Mouse (Mus musculus): Measurements from ENCODE around the gene Tssk2.

Gene Tssk2

GRCm38 (mm10) chr16:17898462-17898861, at the start of gene Tssk2, which contains the start of gene Dgcr2:
Gene Tssk2, plus strand, starts transcription at chr16:17898637.
Gene Dgcr2, minus strand, starts transcription at chr16:17898562.
- in situ Hi-C loops (cut with MboI, MseI), result no loop called here

GRCm38 (mm10) chr16:17848928-17849327, 49.5 kb upstream of the Tssk2 start:
- in situ Hi-C loops (cut with MboI, MseI), result no loop called here

GRCm38 (mm10) chr16:17849486-17849885, 49.0 kb upstream of the Tssk2 start:
- in situ Hi-C loops (cut with MboI, MseI), result no loop called here

GRCm38 (mm10) chr16:17851331-17851730, 47.1 kb upstream of the Tssk2 start:
- in situ Hi-C loops (cut with MboI, MseI), result no loop called here

GRCm38 (mm10) chr16:17851860-17852259, 46.6 kb upstream of the Tssk2 start:
- in situ Hi-C loops (cut with MboI, MseI), result no loop called here

- in situ Hi-C loops (cut with MboI, MseI), result no loop called here
Measured at GRCm38 (mm10) chr16:17853263-17853662, 45.2 kb upstream of the Tssk2 start.

GRCm38 (mm10) chr16:17857157-17857556, 41.3 kb upstream of the Tssk2 start:
- in situ Hi-C loops (cut with MboI, MseI), result no loop called here

GRCm38 (mm10) chr16:17858592-17858991, 39.8 kb upstream of the Tssk2 start:
- in situ Hi-C loops (cut with MboI, MseI), result no loop called here

- in situ Hi-C loops (cut with MboI, MseI), result loop anchor here (10.0 kb wide), 1 partner anchor 330 kb away; no protein-coding TSS in a partner anchor
Measured at GRCm38 (mm10) chr16:17865293-17865692, 33.1 kb upstream of the Tssk2 start.

- in situ Hi-C loops (cut with MboI, MseI), result loop anchor here (10.0 kb wide), 1 partner anchor 329 kb away; no protein-coding TSS in a partner anchor
Measured at GRCm38 (mm10) chr16:17865770-17866169, 32.7 kb upstream of the Tssk2 start.

- in situ Hi-C loops (cut with MboI, MseI), result no loop called here
Measured at GRCm38 (mm10) chr16:17871248-17871647, 27.2 kb upstream of the Tssk2 start.

GRCm38 (mm10) chr16:17872995-17873394, 25.4 kb upstream of the Tssk2 start:
- in situ Hi-C loops (cut with MboI, MseI), result no loop called here

GRCm38 (mm10) chr16:17875174-17875573, 23.3 kb upstream of the Tssk2 start:
- in situ Hi-C loops (cut with MboI, MseI), result no loop called here

- in situ Hi-C loops (cut with MboI, MseI), result no loop called here
Measured at GRCm38 (mm10) chr16:17876096-17876495, 22.3 kb upstream of the Tssk2 start.

- in situ Hi-C loops (cut with MboI, MseI), result no loop called here
Measured at GRCm38 (mm10) chr16:17879571-17879970, 18.9 kb upstream of the Tssk2 start.

- in situ Hi-C loops (cut with MboI, MseI), result no loop called here
Measured at GRCm38 (mm10) chr16:17882196-17882595, 16.2 kb upstream of the Tssk2 start.

- in situ Hi-C loops (cut with MboI, MseI), result no loop called here
Measured at GRCm38 (mm10) chr16:17884116-17884515, 14.3 kb upstream of the Tssk2 start.

GRCm38 (mm10) chr16:17889689-17890341, 8.6 kb upstream of the Tssk2 start:
- in situ Hi-C loops (cut with MboI, MseI), result no loop called here

GRCm38 (mm10) chr16:17890342-17890727, 8.1 kb upstream of the Tssk2 start:
- in situ Hi-C loops (cut with MboI, MseI), result no loop called here

- in situ Hi-C loops (cut with MboI, MseI), result no loop called here
Measured at GRCm38 (mm10) chr16:17890917-17891566, 7.4 kb upstream of the Tssk2 start.

GRCm38 (mm10) chr16:17891567-17891959, 6.9 kb upstream of the Tssk2 start, which contains the start of gene Gm20518:
Gene Gm20518, minus strand, starts transcription at chr16:17891671.
- in situ Hi-C loops (cut with MboI, MseI), result no loop called here

GRCm38 (mm10) chr16:17892606-17893005, 5.8 kb upstream of the Tssk2 start:
- in situ Hi-C loops (cut with MboI, MseI), result no loop called here

- in situ Hi-C loops (cut with MboI, MseI), result no loop called here
Measured at GRCm38 (mm10) chr16:17893923-17894322, 4.5 kb upstream of the Tssk2 start, which contains the start of gene Tssk1. Gene Tssk1, plus strand, starts transcription at chr16:17894223.
